Mouse (Mus musculus): ENCODE data around the gene Col2a1.

DNA sequence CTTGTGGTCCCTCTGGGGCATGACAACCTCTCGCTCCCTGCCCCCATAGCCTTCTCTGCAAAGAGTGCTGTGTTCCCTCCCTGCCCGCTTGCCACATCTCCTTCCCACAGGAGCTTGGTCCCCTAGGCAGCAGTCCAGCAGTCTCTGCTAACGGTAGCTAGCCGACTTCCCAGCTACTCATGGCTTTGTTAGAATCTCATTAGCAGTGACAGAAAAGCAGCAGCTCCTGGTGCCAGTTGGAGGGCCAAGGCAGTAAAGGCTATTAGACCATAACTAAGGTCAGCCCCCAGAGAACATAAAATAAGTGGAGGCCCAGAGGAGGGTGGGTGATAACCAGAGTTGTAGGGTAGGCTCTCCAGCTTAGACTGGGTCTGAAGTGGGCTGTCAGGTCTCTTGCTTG lies 21.1 kb upstream of the Col2a1 start:
- no peak for TF ChIP-seq CTCF (IDR thresholded peaks at IDR 0.05; ENCODE audit: low read depth)
- TF ChIP-seq EP300 (IDR thresholded peaks at IDR 0.05; ENCODE audit: low read depth), result no peak

All from heart, postnatal 0 days (tissue).